Mouse (Mus musculus) heart, postnatal 4 days (tissue): ENCODE data around the gene A330070K13Rik. TPM values are rescaled to one million over a fixed set of nuclear protein-coding genes. Genes with fewer than 3 reads are reported as not detected.

Experiments
- DNase-seq: peaks from one replicate; pipeline ENCODE4 v3.0.0; 2021
- total RNA-seq, 2 experiments: library from RNA; stranded (reverse); gene quantifications; 2 replicates each; pipeline ENCODE4 v1.2.3; 2021

The A330070K13Rik gene
- total RNA-seq: not detected

GRCm38 (mm10) chr5:130384222-130384912 is at the start of gene A330070K13Rik:
Gene A330070K13Rik, minus strand, starts transcription at chr5:130384631.
- no peak for DNase-seq

- DNase-seq: no peak
Measured at GRCm38 (mm10) chr5:130411516-130411915, 27.1 kb upstream of the A330070K13Rik start.

GRCm38 (mm10) chr5:130409706-130410105 is 25.3 kb upstream of the A330070K13Rik start:
- DNase-seq: no peak

GRCm38 (mm10) chr5:130405201-130405600 is 20.8 kb upstream of the A330070K13Rik start:
- DNase-seq: peak; percentile 46

GRCm38 (mm10) chr5:130400136-130400917 is 15.9 kb upstream of the A330070K13Rik start:
- DNase-seq: no peak

- no peak for DNase-seq
Measured at GRCm38 (mm10) chr5:130395142-130395541, 10.7 kb upstream of the A330070K13Rik start.

GRCm38 (mm10) chr5:130394386-130394785 is 10.0 kb upstream of the A330070K13Rik start:
- DNase-seq: no peak

GRCm38 (mm10) chr5:130393618-130394355 is 9.4 kb upstream of the A330070K13Rik start:
- no peak for DNase-seq

GRCm38 (mm10) chr5:130386418-130386817 is 2.0 kb upstream of the A330070K13Rik start:
- DNase-seq: no peak

GRCm38 (mm10) chr5:130375411-130375810 is 9.0 kb downstream of the A330070K13Rik start:
- DNase-seq: no peak

GRCm38 (mm10) chr5:130369237-130369636 is 15.2 kb downstream of the A330070K13Rik start, which contains the start of gene Caln1:
Gene Caln1, plus strand, starts transcription at chr5:130369455.
- DNase-seq: peak; percentile 14

GRCm38 (mm10) chr5:130368236-130368635 is 16.2 kb downstream of the A330070K13Rik start:
- DNase-seq: no peak

GRCm38 (mm10) chr5:130363773-130364172 is 20.7 kb downstream of the A330070K13Rik start:
- DNase-seq: peak; percentile 40

- no peak for DNase-seq
Measured at GRCm38 (mm10) chr5:130363111-130363510, 21.3 kb downstream of the A330070K13Rik start.

GRCm38 (mm10) chr5:130355223-130355622 is 29.2 kb downstream of the A330070K13Rik start:
- DNase-seq: no peak

GRCm38 (mm10) chr5:130345871-130346270 is 38.6 kb downstream of the A330070K13Rik start:
- DNase-seq: no peak

- no peak for DNase-seq
Measured at GRCm38 (mm10) chr5:130344999-130345398, 39.4 kb downstream of the A330070K13Rik start.

GRCm38 (mm10) chr5:130340656-130341055 is 43.8 kb downstream of the A330070K13Rik start:
- DNase-seq: no peak

GRCm38 (mm10) chr5:130335462-130335861 is 49.0 kb downstream of the A330070K13Rik start:
- DNase-seq: no peak

- no peak for DNase-seq
Measured at GRCm38 (mm10) chr5:130333971-130334370, 50.5 kb downstream of the A330070K13Rik start.

- no peak for DNase-seq
Measured at GRCm38 (mm10) chr5:130333566-130333965, 50.9 kb downstream of the A330070K13Rik start.

GRCm38 (mm10) chr5:130331206-130331605 is 53.2 kb downstream of the A330070K13Rik start:
- no peak for DNase-seq

GRCm38 (mm10) chr5:130330801-130331200 is 53.6 kb downstream of the A330070K13Rik start:
- no peak for DNase-seq
